Mouse (Mus musculus) embryo, embryonic 11 days (tissue): Measurements from ENCODE around the gene Dlgap3.

Source experiments
- DNase-seq: peaks from one replicate; pipeline ENCODE4 v3.0.0-alpha.2; 2015

Dlgap3 gene

DNA sequence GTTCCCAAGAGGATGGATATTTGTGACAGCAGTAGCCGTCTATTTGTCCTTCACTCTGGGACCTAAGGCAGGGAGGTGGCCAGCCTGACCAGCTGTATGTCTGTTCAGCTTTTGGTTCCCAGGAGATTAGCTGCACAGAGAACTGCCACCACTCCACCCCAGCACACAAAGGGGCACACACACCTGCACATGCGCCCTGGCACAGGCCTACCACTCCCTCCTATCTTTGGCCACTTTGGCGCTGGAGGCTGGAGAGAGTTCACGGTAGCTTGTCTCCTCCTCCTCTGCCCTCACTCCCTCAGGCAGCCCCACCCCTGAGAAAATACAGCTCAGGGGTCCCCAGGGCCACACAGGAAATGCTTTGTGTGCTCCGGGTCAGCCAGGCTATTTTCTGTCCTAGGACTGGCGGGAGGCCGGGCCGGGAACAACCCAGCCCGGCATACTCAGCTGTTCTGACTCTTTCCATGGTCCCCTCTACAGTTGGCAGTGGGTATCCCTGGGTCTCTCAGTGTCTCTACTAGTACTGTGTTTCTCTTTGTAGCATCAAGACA lies 109.5 kb downstream of the Dlgap3 start:
- peak; percentile 39 for DNase-seq

DNA sequence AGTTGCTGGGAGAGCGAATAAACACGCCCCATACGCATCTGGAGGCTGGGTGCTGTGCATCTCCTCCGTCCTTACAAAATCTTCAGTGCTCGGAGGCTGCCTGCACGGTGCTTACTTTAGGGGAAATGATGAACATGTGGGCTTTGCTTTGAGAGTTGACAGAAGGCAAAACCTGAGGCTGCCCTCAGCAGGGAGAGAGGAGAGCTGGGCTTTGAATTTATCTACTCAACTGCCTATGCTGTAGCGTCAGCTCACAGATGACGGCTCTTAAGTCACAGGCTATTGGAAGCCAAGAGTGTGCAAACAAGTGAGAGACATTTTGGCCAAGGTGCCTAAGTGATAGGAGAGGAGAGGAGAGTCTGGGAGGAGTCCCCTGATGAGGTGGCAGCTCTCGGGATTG lies 110.2 kb downstream of the Dlgap3 start:
- DNase-seq: no peak
